Mouse (Mus musculus): ENCODE measurements around the gene Erbin. TPM values are rescaled to one million over a fixed set of nuclear protein-coding genes. Genes with fewer than 3 reads are reported as not detected.

The Erbin gene
- polyA plus RNA-seq, 2 experiments, result 39.7 to 40.2 TPM

DNA sequence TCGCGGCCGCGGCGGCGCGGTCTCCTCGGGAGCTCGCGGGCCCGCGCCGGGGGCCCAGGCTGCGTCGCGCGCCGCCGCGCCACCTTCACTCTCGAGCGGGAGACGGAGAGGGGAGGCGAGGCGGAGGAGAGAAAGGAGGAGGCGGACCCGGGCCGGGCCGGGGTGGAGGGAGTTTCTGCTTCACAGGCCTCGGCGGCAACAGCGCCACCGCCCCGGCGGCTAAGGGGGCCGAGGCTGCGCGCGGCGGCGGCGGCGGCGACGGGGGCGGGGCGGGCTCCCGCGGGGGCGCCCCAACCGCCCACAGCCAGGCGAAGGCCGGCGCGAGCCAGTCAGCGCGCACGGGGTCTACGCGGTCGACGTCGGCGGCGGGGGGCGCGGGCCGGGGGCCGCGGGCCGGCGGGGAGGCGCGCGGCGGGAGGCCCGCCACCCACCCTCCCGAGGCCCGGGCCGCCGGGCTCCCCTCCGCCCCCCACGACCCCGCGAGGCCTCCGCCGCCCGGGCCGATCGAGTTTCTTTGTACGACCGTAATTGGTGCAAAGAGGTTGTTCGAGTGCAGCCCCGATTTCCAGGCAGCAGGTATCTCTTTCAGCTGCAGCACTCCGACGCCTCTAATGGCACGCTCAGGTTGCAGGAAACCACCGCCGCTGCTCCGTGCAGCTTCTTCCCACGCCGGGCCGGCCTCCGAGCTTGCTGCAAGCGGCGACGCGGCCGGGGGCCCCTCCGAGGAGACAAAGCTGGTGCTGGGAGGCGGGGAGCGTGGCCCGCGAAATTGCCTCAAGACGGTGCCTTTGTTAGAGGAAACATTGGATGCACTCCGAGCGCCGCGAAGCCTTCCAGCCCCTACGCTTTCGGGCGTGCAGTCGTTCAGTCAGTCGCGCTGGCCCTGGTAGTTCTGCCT is 868 bp upstream of the Erbin start:
- H3K36me3 ChIP-seq (ENCODE audit: control insufficient read depth, insufficient read depth, low read length), result no peaks in the 10 kb centered on the region
- peak overlapping the region; percentile 77 for H3K4me2 ChIP-seq (replicated peaks; ENCODE audit: low read depth, low read length, severe bottlenecking)
- H3K27me3 ChIP-seq (ENCODE audit: control insufficient read depth, insufficient read depth, low read length), result no peaks in the 10 kb centered on the region
- peak overlapping the region; percentile 100 for H3K27ac ChIP-seq (replicated peaks; ENCODE audit: low read depth, low read length)
- H3K4me1 ChIP-seq (ENCODE audit: control insufficient read depth, insufficient read depth, low read length), result peaks cover 25% of the 10 kb centered on the region
- H3K4me3 ChIP-seq (replicated peaks; ENCODE audit: low read length), result peak overlapping the region; percentile 95
- no peaks in the 10 kb centered on the region for H3K9me3 ChIP-seq (ENCODE audit: control insufficient read depth, low read length)
- DNase-seq (ENCODE audit: low spot score) (peak; percentile 85), ATAC-seq (ENCODE audit: low FRiP score, low read depth) (peak; percentile 87)
- H3K9ac ChIP-seq (ENCODE audit: low read depth, low read length, severe bottlenecking), result peak overlapping the region; percentile 100
- peak; percentile 77; the same call in 1 of the 2 replicates for TF ChIP-seq POLR2A (IDR thresholded peaks at IDR 0.05; ENCODE audit: borderline replicate concordance, extremely low read depth, insufficient read depth, insufficient read length)
- under 1% methylated on average over 50 of the region's 125 CpGs for WGBS

DNA sequence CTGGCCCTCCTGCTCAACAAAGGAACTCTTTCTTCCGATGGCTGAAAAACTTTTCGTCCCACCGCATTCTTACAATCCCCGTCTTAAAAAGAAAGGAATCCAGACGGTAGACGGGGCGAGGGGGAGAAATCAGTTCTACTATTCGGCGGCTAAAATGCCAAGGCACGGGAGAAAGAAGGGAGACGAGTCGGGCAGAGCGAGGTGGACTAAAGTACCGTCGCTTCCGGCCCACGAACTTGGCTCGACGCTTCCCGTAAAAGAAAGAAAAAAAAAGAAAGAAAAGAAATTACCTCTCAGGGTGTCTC is 406 bp downstream of the Erbin start:
- Histone ChIP-seq H3K4me2 (replicated peaks; ENCODE audit: low read depth, low read length, severe bottlenecking) (peak overlapping the region; percentile 77), H3K9me3 (ENCODE audit: control insufficient read depth, low read length) (no peaks in the 10 kb centered on the region), H3K4me3 (replicated peaks; ENCODE audit: low read length) (peak overlapping the region; percentile 95), H3K27ac (replicated peaks; ENCODE audit: low read depth, low read length) (peak overlapping the region; percentile 100), H3K27me3 (ENCODE audit: control insufficient read depth, insufficient read depth, low read length) (no peaks in the 10 kb centered on the region), H3K36me3 (ENCODE audit: control insufficient read depth, insufficient read depth, low read length) (no peaks in the 10 kb centered on the region), H3K9ac (ENCODE audit: low read depth, low read length, severe bottlenecking) (peak overlapping the region; percentile 100), H3K4me1 (ENCODE audit: control insufficient read depth, insufficient read depth, low read length) (peaks cover 25% of the 10 kb centered on the region)
- no peak for DNase-seq (ENCODE audit: low spot score)
- no peak for TF ChIP-seq POLR2A (IDR thresholded peaks at IDR 0.05; ENCODE audit: borderline replicate concordance, extremely low read depth, insufficient read depth, insufficient read length)
- no peak for ATAC-seq (ENCODE audit: low FRiP score, low read depth)
- under 1% methylated on average over 20 of the region's 20 CpGs for WGBS

DNA sequence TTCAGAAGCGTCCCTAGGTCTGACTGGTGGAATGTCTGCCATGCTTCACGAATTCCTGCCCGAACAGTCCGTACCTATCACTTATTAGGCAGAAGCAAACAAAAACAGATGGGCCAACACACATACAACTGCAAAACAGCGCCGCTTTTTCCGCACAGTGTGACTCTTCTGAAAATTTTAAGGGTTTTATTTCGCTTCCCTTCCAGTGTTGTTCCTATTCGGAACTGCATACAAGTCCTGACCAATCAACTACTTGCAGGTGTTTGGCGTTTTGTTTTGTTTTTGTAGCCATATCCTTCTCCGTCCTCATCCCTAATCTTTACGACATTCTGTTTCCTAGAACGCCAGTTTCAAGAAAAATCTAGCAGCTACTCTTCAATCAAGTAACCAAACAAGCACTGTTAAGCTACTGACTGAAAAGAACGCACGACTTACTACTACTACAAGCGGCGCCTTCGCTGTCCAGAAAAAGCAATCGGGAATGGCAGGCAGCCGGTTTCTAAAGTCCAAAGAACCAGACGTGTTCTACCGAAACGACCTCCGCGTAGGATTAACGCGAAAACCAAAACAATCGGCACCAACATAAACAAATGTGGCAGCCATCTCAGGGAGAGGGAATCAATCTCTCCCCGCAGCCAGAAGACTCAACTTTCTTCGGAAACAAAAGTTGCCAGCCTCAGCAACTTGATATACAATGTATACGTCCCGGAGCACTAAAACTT is 919 bp downstream of the Erbin start:
- Histone ChIP-seq H3K9me3 (ENCODE audit: control insufficient read depth, low read length) (no peaks in the 10 kb centered on the region), H3K4me1 (ENCODE audit: control insufficient read depth, insufficient read depth, low read length) (peaks cover 26% of the 10 kb centered on the region), H3K36me3 (ENCODE audit: control insufficient read depth, insufficient read depth, low read length) (no peaks in the 10 kb centered on the region), H3K4me2 (replicated peaks; ENCODE audit: low read depth, low read length, severe bottlenecking) (peak overlapping the region; percentile 77), H3K27me3 (ENCODE audit: control insufficient read depth, insufficient read depth, low read length) (no peaks in the 10 kb centered on the region), H3K27ac (replicated peaks; ENCODE audit: low read depth, low read length) (peak overlapping the region; percentile 100), H3K4me3 (replicated peaks; ENCODE audit: low read length) (peak overlapping the region; percentile 95), H3K9ac (ENCODE audit: low read depth, low read length, severe bottlenecking) (peak overlapping the region; percentile 100)
- TF ChIP-seq POLR2A (IDR thresholded peaks at IDR 0.05; ENCODE audit: borderline replicate concordance, extremely low read depth, insufficient read depth, insufficient read length), result no peak
- ATAC-seq (ENCODE audit: low FRiP score, low read depth) (no peak), DNase-seq (ENCODE audit: low spot score) (peak; percentile 54)
- under 1% methylated on average over 32 of the region's 32 CpGs for WGBS

DNA sequence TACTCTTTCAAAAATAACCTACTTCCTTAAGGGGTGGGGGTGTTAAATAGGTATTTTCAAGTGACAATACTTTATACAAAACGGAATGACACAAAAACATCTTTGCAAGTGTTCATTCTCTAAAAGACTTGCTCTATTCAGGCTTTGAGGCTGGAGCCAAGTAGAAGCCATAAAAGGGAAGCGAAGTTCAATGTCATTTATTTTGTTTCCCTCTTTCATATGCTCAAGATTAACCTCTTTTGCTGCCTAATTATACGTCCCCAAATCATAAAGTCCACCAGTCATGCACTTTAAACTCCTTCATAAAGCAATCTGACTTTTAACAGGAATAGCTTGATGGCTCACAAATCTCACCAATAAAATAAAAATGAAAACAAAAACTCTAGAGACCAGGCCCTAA is 1.9 kb downstream of the Erbin start:
- DNase-seq (ENCODE audit: low spot score), result no peak
- Histone ChIP-seq H3K4me3 (replicated peaks; ENCODE audit: low read length) (peak overlapping the region; percentile 95), H3K36me3 (ENCODE audit: control insufficient read depth, insufficient read depth, low read length) (no peaks in the 10 kb centered on the region), H3K27me3 (ENCODE audit: control insufficient read depth, insufficient read depth, low read length) (no peaks in the 10 kb centered on the region), H3K4me2 (replicated peaks; ENCODE audit: low read depth, low read length, severe bottlenecking) (peak overlapping the region; percentile 77), H3K9me3 (ENCODE audit: control insufficient read depth, low read length) (no peaks in the 10 kb centered on the region), H3K27ac (replicated peaks; ENCODE audit: low read depth, low read length) (peak overlapping the region; percentile 100; the same call in 1 of the 2 replicates), H3K4me1 (ENCODE audit: control insufficient read depth, insufficient read depth, low read length) (peaks cover 28% of the 10 kb centered on the region), H3K9ac (ENCODE audit: low read depth, low read length, severe bottlenecking) (peak overlapping the region; percentile 100)
- no peak for ATAC-seq (ENCODE audit: low FRiP score, low read depth)
- no peak for TF ChIP-seq POLR2A (IDR thresholded peaks at IDR 0.05; ENCODE audit: borderline replicate concordance, extremely low read depth, insufficient read depth, insufficient read length)
- 12% methylated on average over 3 of the region's 3 CpGs for WGBS

DNA sequence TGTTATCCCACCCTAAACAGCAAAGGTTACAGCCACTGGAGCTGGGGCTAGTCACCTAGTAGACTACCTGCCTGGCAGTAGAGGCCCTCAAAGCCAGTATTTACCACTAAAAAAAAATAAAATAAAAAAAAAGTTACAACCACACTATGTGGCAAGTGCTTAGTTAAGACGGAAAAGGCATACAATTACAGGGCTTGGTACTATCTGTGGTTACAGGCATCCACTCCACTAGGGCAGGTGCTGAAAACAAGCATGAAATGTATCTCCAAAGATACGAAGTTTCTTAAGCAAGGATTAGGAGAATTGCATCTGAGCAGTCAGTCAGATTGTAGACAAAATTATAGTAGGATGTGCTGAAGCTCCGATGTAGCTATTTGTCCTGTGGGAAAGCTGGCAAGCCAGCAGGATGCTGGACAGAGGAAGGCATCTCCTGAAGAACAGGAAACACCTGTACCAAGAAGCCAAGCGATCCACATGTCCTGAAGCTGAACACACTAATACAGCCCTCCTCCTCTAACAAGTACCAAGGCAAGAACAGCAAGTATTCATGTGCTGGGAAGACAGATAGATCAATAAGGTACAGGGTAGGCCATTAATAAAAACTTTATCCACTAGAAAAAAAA is 6.1 kb downstream of the Erbin start:
- 72% methylated on average over 4 of the region's 4 CpGs for WGBS
- Histone ChIP-seq H3K27ac (replicated peaks; ENCODE audit: low read depth, low read length) (no peak overlapping the region), H3K4me2 (replicated peaks; ENCODE audit: low read depth, low read length, severe bottlenecking) (no peak overlapping the region), H3K9me3 (ENCODE audit: control insufficient read depth, low read length) (no peaks in the 10 kb centered on the region), H3K4me1 (ENCODE audit: control insufficient read depth, insufficient read depth, low read length) (peaks cover 15% of the 10 kb centered on the region), H3K36me3 (ENCODE audit: control insufficient read depth, insufficient read depth, low read length) (no peaks in the 10 kb centered on the region), H3K4me3 (replicated peaks; ENCODE audit: low read length) (no peak overlapping the region), H3K9ac (ENCODE audit: low read depth, low read length, severe bottlenecking) (no peak overlapping the region), H3K27me3 (ENCODE audit: control insufficient read depth, insufficient read depth, low read length) (no peaks in the 10 kb centered on the region)
- DNase-seq (ENCODE audit: low spot score) (no peak), ATAC-seq (ENCODE audit: low FRiP score, low read depth) (no peak)
- TF ChIP-seq POLR2A (IDR thresholded peaks at IDR 0.05; ENCODE audit: borderline replicate concordance, extremely low read depth, insufficient read depth, insufficient read length), result no peak
